Mouse (Mus musculus) C2C12 (cell line): ENCODE measurements around the gene Stat5a.

Source experiments
- CEBPB ChIP-seq: IDR thresholded peaks from one replicate; pipeline ENCODE4 v1.6.1; 2011; ENCODE audit warnings: low read depth, mild to moderate bottlenecking, control low read depth, moderate library complexity
- CTCF ChIP-seq: IDR thresholded peaks from one replicate; pipeline ENCODE4 v1.5.1; 2011; ENCODE audit not compliant: control insufficient read depth, insufficient read depth, insufficient read length
- MAX ChIP-seq: IDR thresholded peaks from one replicate; pipeline ENCODE4 v1.6.1; 2011; ENCODE audit warnings: mild to moderate bottlenecking, control low read depth
- MYOD1 ChIP-seq: IDR thresholded peaks from one replicate; pipeline ENCODE4 v1.6.1; 2011; ENCODE audit warnings: low read depth; ENCODE audit not compliant: control insufficient read depth, insufficient read length
- MYOG ChIP-seq: IDR thresholded peaks from one replicate; pipeline ENCODE4 v1.6.1; 2011; ENCODE audit not compliant: control insufficient read depth, insufficient read length; ENCODE audit errors: extremely low read depth
- USF1 ChIP-seq: IDR thresholded peaks from one replicate; pipeline ENCODE4 v1.6.1; 2011; ENCODE audit warnings: low read depth, mild to moderate bottlenecking, control low read depth, moderate library complexity

- TF ChIP-seq CTCF = no peak
- no peak for TF ChIP-seq MAX
- no peak for TF ChIP-seq MYOG
- TF ChIP-seq USF1 = no peak
- TF ChIP-seq CEBPB = no peak
- TF ChIP-seq MYOD1 = no peak
These were observed at the start of gene Stat5a for GRCm38 (mm10) chr11:100858935-100859578.
